Mouse (Mus musculus): ENCODE results near the gene Ifitm5. TPM values are rescaled to one million over a fixed set of nuclear protein-coding genes. Genes with fewer than 3 reads are reported as not detected.
A peak's percentile ranks its signal among the peaks of the same experiment; 100 is the strongest.

Gene Ifitm5
- polyA plus RNA-seq (2015; fragmentation: Nextera tagmentation; extraction: Ambion mirVana): 0.39 and 0.68 TPM in 2 replicates

DNA sequence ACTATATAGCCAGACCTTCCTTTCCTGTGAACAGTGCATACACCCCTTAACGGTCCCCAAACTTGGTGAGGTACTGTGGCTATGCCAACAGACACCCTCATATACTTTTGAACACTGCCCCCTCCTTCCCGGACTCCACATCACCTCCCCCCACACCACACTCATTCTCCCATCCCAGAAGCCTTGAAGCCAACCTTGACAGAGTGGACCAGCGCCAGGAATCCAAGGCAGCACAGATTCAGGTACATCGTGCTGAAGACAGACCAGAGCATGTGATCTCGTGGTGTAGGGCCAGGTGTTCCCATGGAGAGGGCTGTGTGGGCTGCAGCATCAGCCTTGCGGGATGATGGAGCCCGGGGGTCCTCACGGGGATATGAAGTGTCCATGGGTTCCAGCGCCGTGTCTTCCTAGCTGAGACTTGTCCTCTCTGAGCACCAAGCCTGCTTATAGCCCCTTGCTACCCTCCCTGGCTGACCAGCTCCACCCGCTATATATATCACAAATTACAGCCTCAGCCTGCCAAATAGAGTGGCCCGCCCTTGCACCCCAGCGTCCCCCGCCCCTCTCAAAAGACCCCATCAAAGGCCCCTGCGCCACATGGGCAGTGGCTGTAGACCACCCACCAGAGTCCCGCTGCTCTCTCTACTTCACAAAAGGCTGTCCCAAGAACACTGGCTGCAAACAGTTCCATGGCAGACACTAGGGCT is at the start of gene Ifitm5:
Ifitm5 (minus strand) TSS at position 468 of the 707 bp plus-strand sequence.
- 75% methylated on average over 16 of the region's 16 CpGs for WGBS (ENCODE audit: insufficient replicate concordance)
- Histone ChIP-seq H3K27me3 (no peaks in the 10 kb centered on the region), H3K27ac (replicated peaks) (no peak within 1 kb of the TSS), H3K4me3 (replicated peaks) (no peak within 1 kb of the TSS), H3K36me3 (replicated peaks) (peaks cover 40% of the 10 kb centered on the region; the same call in 1 of the 2 replicates), H3K9me3 (replicated peaks) (no peaks in the 10 kb centered on the region), H3K4me2 (no peak within 1 kb of the TSS), H3K9ac (no peak within 1 kb of the TSS), H3K4me1 (replicated peaks) (peaks cover 69% of the 10 kb centered on the region)
- no peak for ATAC-seq (ENCODE audit: insufficient read depth)

DNA sequence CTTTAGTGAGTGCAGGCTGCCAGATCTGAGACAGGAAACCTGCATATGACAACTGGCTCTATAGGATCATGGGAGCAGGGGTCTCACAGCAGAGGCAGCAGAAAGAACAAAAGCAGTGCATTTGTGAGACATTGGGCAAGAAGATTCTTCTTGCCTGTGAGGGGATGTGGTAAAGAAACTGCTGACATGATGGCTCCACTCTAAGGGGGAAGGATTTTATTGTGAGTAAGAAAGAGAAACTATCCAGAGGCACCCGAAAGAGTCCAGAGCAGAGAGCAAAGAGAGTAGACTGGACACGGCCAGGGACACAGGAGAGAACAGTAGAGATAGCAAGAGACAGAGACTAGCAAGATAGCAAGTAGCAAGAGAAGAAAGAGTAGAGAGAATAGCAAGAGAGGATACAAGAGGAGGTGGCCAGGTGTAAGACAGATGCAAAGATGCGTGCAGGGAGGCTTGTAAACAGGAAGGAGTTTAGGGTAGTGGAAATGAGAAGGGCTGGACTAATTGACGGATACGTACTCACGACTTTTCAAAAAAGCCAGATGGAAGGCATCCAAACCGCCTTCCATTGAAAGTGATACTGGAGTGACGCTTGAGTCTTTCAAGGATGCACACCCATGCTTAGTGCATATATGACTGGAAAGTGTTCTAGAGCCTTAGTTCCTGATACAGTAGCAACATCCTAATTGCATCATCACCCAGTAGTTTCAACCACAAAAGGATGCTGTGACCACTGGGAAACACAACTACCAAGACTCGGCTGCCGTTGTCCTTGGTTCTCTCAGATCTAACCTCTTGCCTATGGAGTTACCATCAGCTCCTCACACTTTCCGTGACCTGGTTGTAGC is 49.0 kb upstream of the Ifitm5 start:
- 50% methylated on average over 11 of the region's 11 CpGs for WGBS (ENCODE audit: insufficient replicate concordance)
- ATAC-seq (ENCODE audit: insufficient read depth): no peak
- no peak overlapping the region for H3K9ac ChIP-seq
- H3K4me1 ChIP-seq (replicated peaks): 0 out of 2 replicates have a peak, but pooled peaks cover 4% of the 10 kb centered on the region
- no peaks in the 10 kb centered on the region for H3K9me3 ChIP-seq (replicated peaks)
- peak overlapping the region; percentile 65 for H3K27ac ChIP-seq (replicated peaks)
- H3K4me3 ChIP-seq (replicated peaks): peak overlapping the region; percentile 2; the same call in 1 of the 2 replicates
- H3K36me3 ChIP-seq (replicated peaks): no peaks in the 10 kb centered on the region
- H3K4me2 ChIP-seq: peak overlapping the region; percentile 7; the same call in 1 of the 2 replicates
- H3K27me3 ChIP-seq: no peaks in the 10 kb centered on the region; the same call in 1 of the 2 replicates

DNA sequence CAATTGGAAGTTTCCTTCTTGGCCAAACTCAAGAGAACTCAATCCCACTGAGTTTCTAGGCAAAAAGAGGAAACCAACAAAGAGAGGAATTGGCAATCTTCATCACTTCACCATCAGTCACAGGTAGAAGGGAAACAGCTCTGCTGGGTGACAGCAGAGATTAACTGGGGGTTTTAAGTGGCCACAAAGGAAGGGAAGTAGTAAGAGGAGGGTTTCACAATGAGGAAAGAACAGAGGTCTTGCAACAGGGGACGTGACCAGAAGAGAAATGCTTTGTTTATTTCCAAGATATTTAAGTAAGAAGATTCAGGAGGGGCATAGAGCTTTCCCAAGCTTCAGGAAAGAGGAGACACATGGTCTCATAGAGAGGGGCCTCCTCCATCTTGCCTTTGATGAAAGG is 47.7 kb upstream of the Ifitm5 start:
- no peak for ATAC-seq (ENCODE audit: insufficient read depth)
- H3K27me3 ChIP-seq: no peaks in the 10 kb centered on the region; the same call in 1 of the 2 replicates
- no peak overlapping the region for H3K4me2 ChIP-seq
- no peaks in the 10 kb centered on the region for H3K9me3 ChIP-seq (replicated peaks)
- no peak overlapping the region for H3K27ac ChIP-seq (replicated peaks)
- 6% methylated on average over 1 of the region's 1 CpGs for WGBS (ENCODE audit: insufficient replicate concordance)
- 0 out of 2 replicates have a peak, but pooled peaks cover 4% of the 10 kb centered on the region for H3K4me1 ChIP-seq (replicated peaks)
- H3K9ac ChIP-seq: no peak overlapping the region
- H3K36me3 ChIP-seq (replicated peaks): no peaks in the 10 kb centered on the region
- H3K4me3 ChIP-seq (replicated peaks): no peak overlapping the region

DNA sequence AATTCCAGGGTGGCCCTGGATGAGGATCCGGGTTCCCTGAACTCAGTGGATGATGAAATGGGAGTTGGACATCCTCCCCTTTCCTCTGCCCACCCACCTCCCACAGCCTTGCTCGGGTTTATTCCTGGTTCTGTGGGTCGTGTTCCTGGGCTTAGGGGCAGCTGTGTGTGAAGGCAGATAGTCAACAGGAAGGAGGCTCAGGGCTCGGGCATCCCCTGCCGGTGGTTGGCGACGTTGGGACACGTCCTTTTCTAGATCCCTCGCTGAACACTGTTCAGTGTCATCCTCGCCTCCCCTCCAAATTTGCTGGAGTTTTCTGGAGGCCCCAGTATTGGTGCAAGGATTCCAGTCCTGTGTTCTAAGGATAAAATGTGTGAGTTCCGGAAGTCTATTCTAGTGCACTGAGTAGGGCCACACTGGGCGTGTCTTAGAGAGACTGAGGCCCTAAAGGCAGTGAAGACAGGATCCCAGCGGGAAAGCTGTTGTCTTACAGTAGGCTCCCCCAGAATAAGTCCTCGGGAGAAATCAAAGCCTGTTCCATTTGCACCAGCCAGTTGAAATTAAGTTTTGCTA is 41.1 kb upstream of the Ifitm5 start:
- no peak for ATAC-seq (ENCODE audit: insufficient read depth)

DNA sequence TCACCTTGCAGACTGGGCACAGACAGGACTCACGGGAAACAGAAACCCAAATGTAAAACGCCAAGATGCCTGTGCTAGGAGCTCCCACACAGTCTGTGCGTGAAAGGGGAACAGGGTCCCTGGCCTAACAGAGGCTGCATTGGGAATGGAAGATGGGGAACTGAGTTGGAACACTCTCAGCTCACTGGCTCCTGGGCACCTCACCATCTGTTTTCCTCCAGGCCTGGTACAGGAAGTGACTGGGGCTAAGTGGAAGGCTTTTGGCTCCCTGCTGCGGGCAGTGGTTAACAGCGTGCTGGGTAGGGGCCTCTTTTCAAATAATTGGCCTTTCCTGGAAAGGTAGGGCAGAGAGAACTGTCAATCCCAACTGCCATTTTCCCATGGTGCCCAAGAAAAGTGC is 40.5 kb upstream of the Ifitm5 start:
- Histone ChIP-seq H3K9ac (no peak overlapping the region), H3K4me1 (replicated peaks) (peaks cover 13% of the 10 kb centered on the region), H3K36me3 (replicated peaks) (no peaks in the 10 kb centered on the region), H3K27ac (replicated peaks) (no peak overlapping the region), H3K9me3 (replicated peaks) (no peaks in the 10 kb centered on the region), H3K4me2 (no peak overlapping the region), H3K27me3 (no peaks in the 10 kb centered on the region), H3K4me3 (replicated peaks) (no peak overlapping the region)
- ATAC-seq (ENCODE audit: insufficient read depth): no peak
- 28% methylated on average over 5 of the region's 5 CpGs for WGBS (ENCODE audit: insufficient replicate concordance)

More for the DNA sequence above, 41.1 kb upstream of the Ifitm5 start:
- H3K4me2 ChIP-seq: no peak overlapping the region
- H3K9ac ChIP-seq: no peak overlapping the region
- no peaks in the 10 kb centered on the region for H3K36me3 ChIP-seq (replicated peaks)
- no peaks in the 10 kb centered on the region for H3K27me3 ChIP-seq
- no peak overlapping the region for H3K4me3 ChIP-seq (replicated peaks)
- peaks cover 13% of the 10 kb centered on the region for H3K4me1 ChIP-seq (replicated peaks)
- no peak overlapping the region for H3K27ac ChIP-seq (replicated peaks)
- WGBS (ENCODE audit: insufficient replicate concordance): 33% methylated on average over 14 of the region's 14 CpGs
- H3K9me3 ChIP-seq (replicated peaks): no peaks in the 10 kb centered on the region

DNA sequence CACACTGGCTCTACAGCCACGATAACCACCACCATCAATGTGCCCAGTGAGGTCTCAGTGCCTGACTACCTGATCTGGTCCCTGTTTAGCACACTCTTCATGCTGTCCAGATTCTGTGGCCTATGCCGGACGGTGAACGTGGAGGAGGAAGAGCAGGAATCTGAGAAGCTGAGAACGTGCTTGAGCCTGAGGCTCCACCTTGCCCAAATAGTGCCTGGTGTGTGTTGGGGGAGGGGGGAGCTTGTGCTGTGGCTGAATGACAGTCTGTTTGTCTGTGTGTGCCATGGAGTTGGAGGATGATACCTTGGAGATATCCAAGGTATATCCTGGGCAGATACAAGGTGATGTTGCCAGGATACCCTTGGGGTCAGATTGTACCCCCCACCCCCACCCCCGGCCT is 40.1 kb upstream of the Ifitm5 start:
- 29% methylated on average over 6 of the region's 6 CpGs for WGBS (ENCODE audit: insufficient replicate concordance)
- H3K9me3 ChIP-seq (replicated peaks): no peaks in the 10 kb centered on the region
- H3K27ac ChIP-seq (replicated peaks): no peak overlapping the region
- no peaks in the 10 kb centered on the region for H3K27me3 ChIP-seq
- H3K4me2 ChIP-seq: no peak overlapping the region
- H3K36me3 ChIP-seq (replicated peaks): no peaks in the 10 kb centered on the region
- no peak for ATAC-seq (ENCODE audit: insufficient read depth)
- no peak overlapping the region for H3K4me3 ChIP-seq (replicated peaks)
- peaks cover 13% of the 10 kb centered on the region for H3K4me1 ChIP-seq (replicated peaks)
- H3K9ac ChIP-seq: no peak overlapping the region

DNA sequence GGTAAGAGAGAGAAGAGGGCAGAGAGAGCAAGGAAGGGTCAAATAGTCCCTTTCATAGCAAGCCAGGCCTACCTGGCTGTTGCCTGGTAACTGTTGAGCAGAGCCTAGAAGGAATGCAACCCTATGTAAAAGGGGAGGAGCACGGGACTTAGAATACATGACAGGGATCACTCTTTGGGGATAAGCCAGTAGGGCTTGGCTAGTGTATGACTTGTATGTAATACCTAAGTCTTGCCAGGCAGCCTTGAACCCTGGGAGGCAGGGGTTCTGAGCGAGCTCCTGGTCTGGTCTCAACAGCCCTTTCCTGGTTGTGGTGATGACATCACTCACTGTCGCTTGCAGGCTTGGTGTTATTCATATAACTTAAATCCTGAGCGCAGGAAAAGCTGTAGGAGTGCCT is 38.9 kb upstream of the Ifitm5 start:
- no peak for ATAC-seq (ENCODE audit: insufficient read depth)
- H3K36me3 ChIP-seq (replicated peaks): no peaks in the 10 kb centered on the region
- no peaks in the 10 kb centered on the region for H3K27me3 ChIP-seq
- H3K4me2 ChIP-seq: no peak overlapping the region
- no peak overlapping the region for H3K9ac ChIP-seq
- H3K27ac ChIP-seq (replicated peaks): no peak overlapping the region
- H3K9me3 ChIP-seq (replicated peaks): no peaks in the 10 kb centered on the region
- H3K4me3 ChIP-seq (replicated peaks): no peak overlapping the region
- WGBS (ENCODE audit: insufficient replicate concordance): 52% methylated on average over 4 of the region's 4 CpGs
- H3K4me1 ChIP-seq (replicated peaks): peaks cover 13% of the 10 kb centered on the region

DNA sequence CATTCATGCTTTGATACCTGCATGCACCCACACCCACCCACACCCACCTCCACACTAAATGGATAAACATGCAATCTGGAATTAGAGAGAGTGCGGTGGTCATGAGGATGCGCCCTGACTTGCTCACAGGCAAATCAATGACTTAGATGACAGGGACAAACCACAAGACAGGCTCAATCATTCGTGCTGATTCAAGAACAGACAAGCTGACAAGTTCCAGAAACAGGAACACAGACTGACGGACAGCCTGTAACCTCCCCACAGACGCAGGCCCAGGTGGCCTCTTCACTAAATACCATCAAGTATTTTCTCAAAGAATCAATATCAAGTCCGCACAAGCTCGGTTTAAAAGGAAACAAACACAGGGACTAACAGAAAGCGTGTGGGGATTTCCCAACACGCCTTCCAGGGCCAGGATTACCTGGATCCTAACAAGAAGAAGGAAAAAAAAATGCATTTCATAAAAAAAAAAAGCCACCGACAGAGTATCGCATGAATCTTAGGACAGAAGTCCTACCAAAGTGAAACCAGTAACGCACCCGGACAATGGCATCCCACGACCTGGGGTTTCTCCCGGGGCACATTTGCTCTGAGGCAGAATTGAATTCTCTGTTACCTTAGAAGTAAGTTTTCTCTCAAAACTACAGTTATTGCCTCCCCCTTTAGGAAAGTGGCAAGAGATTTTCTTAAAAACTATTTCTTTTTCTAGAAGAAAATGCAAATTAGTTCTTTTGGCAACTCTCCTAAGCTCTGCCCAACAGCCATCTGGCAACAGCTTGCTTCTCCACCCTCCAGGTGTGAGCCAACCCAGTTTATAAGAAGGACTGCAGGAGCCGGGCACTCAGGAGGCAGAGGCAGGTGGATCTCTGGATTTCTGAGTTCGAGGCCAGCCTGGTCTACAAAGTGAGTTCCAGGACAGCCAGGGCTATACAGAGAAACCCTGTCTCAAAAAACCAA is 37.4 kb upstream of the Ifitm5 start:
- no peak overlapping the region for H3K27ac ChIP-seq (replicated peaks)
- H3K36me3 ChIP-seq (replicated peaks): no peaks in the 10 kb centered on the region
- H3K9me3 ChIP-seq (replicated peaks): no peaks in the 10 kb centered on the region
- no peak overlapping the region for H3K4me3 ChIP-seq (replicated peaks)
- H3K4me1 ChIP-seq (replicated peaks): peaks cover 13% of the 10 kb centered on the region
- no peak overlapping the region for H3K9ac ChIP-seq
- no peaks in the 10 kb centered on the region for H3K27me3 ChIP-seq
- WGBS (ENCODE audit: insufficient replicate concordance): 49% methylated on average over 17 of the region's 17 CpGs
- no peak for ATAC-seq (ENCODE audit: insufficient read depth)
- no peak overlapping the region for H3K4me2 ChIP-seq

DNA sequence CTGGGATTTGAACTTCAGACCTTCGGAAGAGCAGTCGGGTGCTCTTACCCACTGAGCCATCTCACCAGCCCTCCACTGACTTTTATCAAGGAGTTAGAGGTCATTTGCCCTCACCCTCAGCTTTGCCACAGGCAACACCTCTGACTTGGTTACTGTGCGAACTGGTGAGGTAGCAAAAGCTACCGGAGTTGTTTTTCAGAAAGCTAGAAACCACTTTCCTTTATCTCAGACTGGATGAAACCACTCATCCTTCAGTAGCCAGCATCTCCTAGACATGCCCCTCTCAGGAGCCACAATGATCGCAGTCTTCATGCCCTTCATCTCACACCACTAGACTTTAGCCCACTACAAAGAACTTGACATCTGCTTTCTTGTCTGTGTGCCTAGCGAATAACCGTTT is 32.9 kb upstream of the Ifitm5 start:
- 42% methylated on average over 7 of the region's 7 CpGs for WGBS (ENCODE audit: insufficient replicate concordance)
- Histone ChIP-seq H3K4me2 (no peak overlapping the region), H3K4me3 (replicated peaks) (no peak overlapping the region), H3K9ac (no peak overlapping the region), H3K27me3 (no peaks in the 10 kb centered on the region), H3K36me3 (replicated peaks) (no peaks in the 10 kb centered on the region), H3K4me1 (replicated peaks) (no peaks in the 10 kb centered on the region; the same call in 1 of the 2 replicates), H3K27ac (replicated peaks) (no peak overlapping the region), H3K9me3 (replicated peaks) (no peaks in the 10 kb centered on the region)
- no peak for ATAC-seq (ENCODE audit: insufficient read depth)

DNA sequence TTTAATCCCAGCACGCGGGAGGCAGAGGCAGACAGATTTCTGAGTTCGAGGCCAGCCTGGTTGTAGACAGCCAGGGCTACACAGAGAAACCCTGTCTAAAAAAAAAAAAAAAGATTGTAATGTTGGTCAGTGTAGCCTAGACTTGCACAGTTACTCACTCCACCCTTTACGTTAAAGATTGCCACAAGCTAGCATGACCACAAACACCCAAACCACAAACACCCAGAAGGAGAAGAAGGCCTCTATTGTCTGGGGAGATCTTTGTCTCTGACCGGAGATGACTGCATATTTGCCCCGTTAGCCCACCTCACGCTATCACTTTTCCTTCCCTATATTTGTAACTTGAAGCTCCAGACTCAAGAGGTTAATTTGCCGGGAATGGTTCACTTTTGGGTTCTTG is 31.6 kb upstream of the Ifitm5 start:
- no peak overlapping the region for H3K4me3 ChIP-seq (replicated peaks)
- H3K36me3 ChIP-seq (replicated peaks): no peaks in the 10 kb centered on the region
- no peaks in the 10 kb centered on the region for H3K9me3 ChIP-seq (replicated peaks)
- no peaks in the 10 kb centered on the region; the same call in 1 of the 2 replicates for H3K4me1 ChIP-seq (replicated peaks)
- no peak overlapping the region for H3K27ac ChIP-seq (replicated peaks)
- no peak for ATAC-seq (ENCODE audit: insufficient read depth)
- no peak overlapping the region for H3K4me2 ChIP-seq
- 24% methylated on average over 8 of the region's 8 CpGs for WGBS (ENCODE audit: insufficient replicate concordance)
- no peaks in the 10 kb centered on the region for H3K27me3 ChIP-seq
- H3K9ac ChIP-seq: no peak overlapping the region

All from liver, embryonic 15.5 days (tissue).